Mouse (Mus musculus) stomach, embryonic 15.5 days (tissue): ENCODE measurements around the gene Atp6v0a2. TPM values are rescaled to one million over a fixed set of nuclear protein-coding genes. Genes with fewer than 3 reads are reported as not detected.

Experiments
- ATAC-seq: fragments of 200-750 bp; cut with Nextera tagmentation; 2 replicates; pipeline ENCODE4 v1.8.0; 2017; ENCODE audit warnings: low read depth, moderate number of reproducible peaks, moderate TSS enrichment; ENCODE audit not compliant: insufficient read depth, low FRiP score
- H3K27ac ChIP-seq: fragments of 300-500 bp; sonication (generic); 2 replicates; pipeline ENCODE4 v1.5.1; 2015; ENCODE audit warnings: mild to moderate bottlenecking, inconsistent platforms
- H3K27me3 ChIP-seq: fragments of 300-500 bp; sonication (generic); replicated peaks from 2 replicates; pipeline ENCODE4 v1.6.1; 2015; ENCODE audit warnings: inconsistent platforms
- H3K36me3 ChIP-seq: fragments of 300-500 bp; sonication (generic); 2 replicates; pipeline ENCODE4 v1.6.1; 2015; ENCODE audit warnings: inconsistent platforms
- H3K4me1 ChIP-seq: fragments of 300-500 bp; sonication (generic); 2 replicates; pipeline ENCODE4 v1.6.1; 2015; ENCODE audit warnings: inconsistent platforms
- H3K4me2 ChIP-seq: fragments of 300-500 bp; sonication (generic); 2 replicates; pipeline ENCODE4 v1.6.1; 2015; ENCODE audit warnings: mild to moderate bottlenecking, inconsistent platforms
- H3K4me3 ChIP-seq: fragments of 300-500 bp; sonication (generic); replicated peaks from 2 replicates; pipeline ENCODE4 v1.5.1; 2015; ENCODE audit warnings: inconsistent platforms
- H3K9ac ChIP-seq: fragments of 300-500 bp; sonication (generic); 2 replicates; pipeline ENCODE4 v1.6.1; 2015; ENCODE audit warnings: inconsistent platforms
- H3K9me3 ChIP-seq: fragments of 300-500 bp; sonication (generic); 2 replicates; pipeline ENCODE4 v1.6.1; 2016; ENCODE audit warnings: inconsistent platforms
- whole genome bisulfite sequencing: fragments of 180-500 bp; shearing (Covaris S2); methylation state at CpG from one replicate; pipeline ENCODE4 v1.1.7; 2015; 5-methylcytosine and 5-hydroxymethylcytosine counted together
- polyA plus RNA-seq: library from polyadenylated mRNA; unstranded; fragments of >200 nt; fragmentation: Nextera tagmentation; extraction: Ambion mirVana; gene quantifications from 2 replicates; pipeline ENCODE4 v1.2.1, GENCODE M21; 2015

Gene Atp6v0a2
- polyA plus RNA-seq, 1 experiment from 2014 or later = 39.1 TPM

- H3K9ac ChIP-seq = no peak overlapping the region
- no peaks in the 10 kb centered on the region for H3K27me3 ChIP-seq
- 80% methylated on average over 18 of the region's 18 CpGs for WGBS
- no peaks in the 10 kb centered on the region for H3K9me3 ChIP-seq
- H3K36me3 ChIP-seq = no peaks in the 10 kb centered on the region
- no peak overlapping the region for H3K4me2 ChIP-seq
- H3K4me3 ChIP-seq = no peak overlapping the region
- H3K27ac ChIP-seq = no peak overlapping the region
- no peaks in the 10 kb centered on the region for H3K4me1 ChIP-seq
- no peak for ATAC-seq
These were observed 119.9 kb downstream of the Atp6v0a2 start for GRCm38 (mm10) chr5:124748296-124748695.

- no peak overlapping the region for H3K9ac ChIP-seq
These were observed 123.3 kb downstream of the Atp6v0a2 start for GRCm38 (mm10) chr5:124751656-124752055.

GRCm38 (mm10) chr5:124761011-124761410, 132.6 kb downstream of the Atp6v0a2 start:
- Histone ChIP-seq H3K4me3 (no peak overlapping the region), H3K4me1 (no peaks in the 10 kb centered on the region), H3K27me3 (no peaks in the 10 kb centered on the region), H3K4me2 (no peak overlapping the region), H3K36me3 (no peaks in the 10 kb centered on the region), H3K9me3 (no peaks in the 10 kb centered on the region), H3K27ac (no peak overlapping the region), H3K9ac (no peak overlapping the region)
- 62% methylated on average over 18 of the region's 18 CpGs for WGBS
- ATAC-seq = no peak

More at GRCm38 (mm10) chr5:124751656-124752055, 123.3 kb downstream of the Atp6v0a2 start:
- 89% methylated on average over 9 of the region's 9 CpGs for WGBS
- no peaks in the 10 kb centered on the region for H3K27me3 ChIP-seq
- H3K27ac ChIP-seq = no peak overlapping the region
- no peak for ATAC-seq
- no peak overlapping the region for H3K4me2 ChIP-seq
- no peaks in the 10 kb centered on the region for H3K4me1 ChIP-seq
- H3K36me3 ChIP-seq = no peaks in the 10 kb centered on the region
- H3K4me3 ChIP-seq = no peak overlapping the region
- no peaks in the 10 kb centered on the region for H3K9me3 ChIP-seq

GRCm38 (mm10) chr5:124761787-124762186, 133.4 kb downstream of the Atp6v0a2 start:
- Histone ChIP-seq H3K9ac (no peak overlapping the region), H3K4me2 (no peak overlapping the region), H3K4me1 (no peaks in the 10 kb centered on the region), H3K9me3 (no peaks in the 10 kb centered on the region), H3K4me3 (no peak overlapping the region), H3K27ac (no peak overlapping the region), H3K27me3 (no peaks in the 10 kb centered on the region), H3K36me3 (no peaks in the 10 kb centered on the region)
- no peak for ATAC-seq
- WGBS = 88% methylated on average over 1 of the region's 1 CpGs

Other genes with a start within 250 kb of the Atp6v0a2 start
- gene Sbno1, start 202.6 kb upstream of the Atp6v0a2 start, polyA plus RNA-seq = 77.3 and 81.5 TPM in 2 replicates
- gene Kmt5a, start 188.6 kb upstream of the Atp6v0a2 start, polyA plus RNA-seq = 92.6 and 104 TPM in 2 replicates
- 31.5 and 32.0 TPM in 2 replicates for gene Rilpl2, start 150.2 kb upstream of the Atp6v0a2 start, polyA plus RNA-seq
- 22.5 and 25.0 TPM in 2 replicates for gene Snrnp35, start 145.4 kb upstream of the Atp6v0a2 start, polyA plus RNA-seq
- gene Rilpl1, start 97.2 kb upstream of the Atp6v0a2 start, polyA plus RNA-seq = 15.1 and 15.2 TPM in 2 replicates
- 589 and 688 TPM in 2 replicates for gene Tmed2, start 87.9 kb upstream of the Atp6v0a2 start, polyA plus RNA-seq
- 14.1 and 17.1 TPM in 2 replicates for gene Ddx55, start 75.7 kb upstream of the Atp6v0a2 start, polyA plus RNA-seq
- gene Eif2b1, start 49.4 kb upstream of the Atp6v0a2 start, polyA plus RNA-seq = 73.7 and 77.1 TPM in 2 replicates
- gene Gtf2h3, start 49.4 kb upstream of the Atp6v0a2 start, polyA plus RNA-seq = 53.1 and 54.9 TPM in 2 replicates
- 0.01 and 0.06 TPM in 2 replicates for gene Dnah10, start 96.5 kb downstream of the Atp6v0a2 start, polyA plus RNA-seq
- 7.4 and 7.5 TPM in 2 replicates for gene Ccdc92, start 233.8 kb downstream of the Atp6v0a2 start, polyA plus RNA-seq
- 79.9 and 94.3 TPM in 2 replicates for gene Zfp664, start 234.1 kb downstream of the Atp6v0a2 start, polyA plus RNA-seq